8 mouse cellular contexts compared by ENCODE assay signal in the genomic region with DNA sequence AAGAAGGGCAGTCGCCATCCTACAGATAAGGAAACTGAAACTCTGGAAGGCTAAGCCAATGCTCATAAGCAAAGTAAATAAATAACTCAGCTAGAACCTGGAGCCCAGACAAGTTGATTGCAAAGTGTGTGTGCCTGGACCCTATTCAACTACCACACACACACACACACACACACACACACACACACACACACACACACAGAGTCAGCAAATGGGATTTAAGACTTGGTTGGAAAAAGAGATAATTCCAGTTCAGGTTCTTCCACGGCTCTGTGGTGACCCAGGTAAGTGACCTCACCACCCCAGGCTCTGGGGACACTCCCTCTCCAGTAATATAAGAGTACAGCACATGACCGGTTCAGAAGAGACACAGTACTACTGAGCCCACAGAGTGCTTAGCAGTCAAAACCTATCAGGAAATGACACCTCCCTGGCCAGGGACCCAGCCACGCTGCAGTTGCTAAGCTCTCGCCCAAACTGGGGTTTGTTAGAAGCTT. TPM values are rescaled to one million over a fixed set of nuclear protein-coding genes. Genes with fewer than 3 reads are reported as not detected.
DNase-seq lines count a peak whose midpoint lies in the region; ATAC-seq and TF ChIP-seq lines count a peak whose summit lies in the region.

No protein-coding gene starts in this region.

- no peak for ATAC-seq in neural tube, embryonic 14.5 days (ENCODE audit: low read depth)
- ATAC-seq in kidney, embryonic 15.5 days (replicated peaks; ENCODE audit: low FRiP score) = 0 out of 2 replicates have a peak, but pooled peaks have one; percentile 46
- no peak for ATAC-seq in midbrain, postnatal 0 days (ENCODE audit: low FRiP score)

- H3K4me2 ChIP-seq in neural tube, embryonic 14.5 days (ENCODE audit: low read depth, low read length) = no peak overlapping the region
- no peak overlapping the region for H3K4me2 ChIP-seq in kidney, embryonic 15.5 days
- H3K4me2 ChIP-seq in midbrain, postnatal 0 days (ENCODE audit: low read depth, low read length, poor library complexity, severe bottlenecking) = no peak overlapping the region

- peak overlapping the region; percentile 44; the same call in 1 of the 2 replicates for H3K27ac ChIP-seq in neural tube, embryonic 14.5 days (ENCODE audit: low read depth, low read length)
- H3K27ac ChIP-seq in kidney, embryonic 15.5 days = peak overlapping the region; percentile 71
- H3K27ac ChIP-seq in midbrain, postnatal 0 days (ENCODE audit: low read depth, low read length) = no peak overlapping the region

- H3K9me3 ChIP-seq in neural tube, embryonic 14.5 days (ENCODE audit: control insufficient read depth, low read length) = no peaks in the 10 kb centered on the region
- no peaks in the 10 kb centered on the region for H3K9me3 ChIP-seq in kidney, embryonic 15.5 days (replicated peaks)
- H3K9me3 ChIP-seq in midbrain, postnatal 0 days (ENCODE audit: low read length) = no peaks in the 10 kb centered on the region

- no peak overlapping the region for H3K9ac ChIP-seq in neural tube, embryonic 14.5 days (replicated peaks; ENCODE audit: low read depth, low read length)
- no peak overlapping the region for H3K9ac ChIP-seq in kidney, embryonic 15.5 days
- no peak overlapping the region for H3K9ac ChIP-seq in midbrain, postnatal 0 days (replicated peaks; ENCODE audit: low read length, poor library complexity, severe bottlenecking)

- DNase-seq in neural tube, embryonic 10.5 days (ENCODE audit: extremely low spot score, low spot score) = no peak
- DNase-seq in heart, adult 8-10 months (ENCODE audit: low spot score) = peak; percentile 62
- DNase-seq in midbrain, postnatal 0 days (ENCODE audit: low spot score) = peak; percentile 48
- DNase-seq in left cerebral cortex, postnatal 14 days (ENCODE audit: low spot score in 2 of 2) = no peak
- DNase-seq in frontal cortex, postnatal 36 days (ENCODE audit: low spot score in 2 of 2) = no peak
- no peak for DNase-seq in cerebellum, adult 9-10 months

- H3K4me1 ChIP-seq in neural tube, embryonic 14.5 days (ENCODE audit: control insufficient read depth, insufficient read depth, low read length) = peaks cover 10% of the 10 kb centered on the region; the same call in 1 of the 2 replicates
- H3K4me1 ChIP-seq in kidney, embryonic 15.5 days = peaks cover 18% of the 10 kb centered on the region
- 0 out of 2 replicates have a peak, but pooled peaks cover 3% of the 10 kb centered on the region for H3K4me1 ChIP-seq in midbrain, postnatal 0 days (ENCODE audit: insufficient read depth, low read length)

- no peak for TF ChIP-seq CTCF in midbrain, postnatal 0 days (IDR thresholded peaks at IDR 0.05)

- H3K36me3 ChIP-seq in neural tube, embryonic 14.5 days (ENCODE audit: control insufficient read depth, insufficient read depth, low read length) = no peaks in the 10 kb centered on the region
- no peaks in the 10 kb centered on the region for H3K36me3 ChIP-seq in kidney, embryonic 15.5 days
- H3K36me3 ChIP-seq in midbrain, postnatal 0 days (ENCODE audit: insufficient read depth, low read length) = no peaks in the 10 kb centered on the region

- no peaks in the 10 kb centered on the region for H3K27me3 ChIP-seq in neural tube, embryonic 14.5 days (ENCODE audit: control insufficient read depth, insufficient read depth, low read length)
- no peaks in the 10 kb centered on the region for H3K27me3 ChIP-seq in kidney, embryonic 15.5 days
- no peaks in the 10 kb centered on the region for H3K27me3 ChIP-seq in midbrain, postnatal 0 days (ENCODE audit: insufficient read depth, low read length)

- intact Hi-C loops in left cerebral cortex, postnatal 14 days (cut with DNase I) = no loop called here

- WGBS in neural tube, embryonic 14.5 days = 81% methylated on average over 5 of the region's 5 CpGs
- 34% methylated on average over 5 of the region's 5 CpGs for whole genome bisulfite sequencing in kidney, embryonic 15.5 days
- 64% methylated on average over 5 of the region's 5 CpGs for WGBS in midbrain, postnatal 0 days

- no peak overlapping the region for H3K4me3 ChIP-seq in neural tube, embryonic 14.5 days (ENCODE audit: low read depth, low read length)
- no peak overlapping the region for H3K4me3 ChIP-seq in kidney, embryonic 15.5 days (replicated peaks)
- H3K4me3 ChIP-seq in midbrain, postnatal 0 days (ENCODE audit: low read depth, low read length) = no peak overlapping the region

RNA-seq across cellular contexts. Expression of gene Sorbs1, which starts 36.1 kb away (rescaled TPM):
- 117 and 133 TPM in 2 replicates for polyA plus RNA-seq in neural tube, embryonic 14.5 days (2014; fragmentation: Nextera tagmentation; extraction: Ambion mirVana)
- total RNA-seq in heart, adult 8-10 months (2022) = 100 to 1,000 TPM; 758 to 979 (median 853) TPM
- 53.4 and 59.2 TPM in 2 replicates for polyA plus RNA-seq in kidney, embryonic 15.5 days (2015; fragmentation: Nextera tagmentation; extraction: Ambion mirVana)
- 53.1 and 74.1 TPM in 2 replicates for total RNA-seq in midbrain, postnatal 0 days (2014; rRNA removed)
- 55.6 and 60.4 TPM in 2 replicates for polyA plus RNA-seq in midbrain, postnatal 0 days (2015; fragmentation: Nextera tagmentation; extraction: Ambion mirVana)
- 100 to 1,000 TPM; 108 to 126 TPM for total RNA-seq in left cerebral cortex, postnatal 14 days (2021)

Comparison
In these comparisons a context has a peak if more than half of its experiments do, and no peak if none do; other contexts are left out.
1. DNase-seq: peak in heart, adult 8-10 months (single experiment) and midbrain, postnatal 0 days (single experiment); none in neural tube, embryonic 10.5 days (single experiment), left cerebral cortex, postnatal 14 days (0 of 2), frontal cortex, postnatal 36 days (0 of 2) and cerebellum, adult 9-10 months (single experiment).
2. RNA of gene Sorbs1, which starts 36.1 kb away (total RNA-seq): 758 to 979 TPM in heart, adult 8-10 months; 108 to 126 TPM in left cerebral cortex, postnatal 14 days and 53.1 to 74.1 TPM in midbrain, postnatal 0 days; every median in the first group is over 4 times any median in the second.